29 mouse cellular contexts compared by ENCODE assay signal in genomic region chr4:57920522-57920921, GRCm38 (mm10). TPM values are rescaled to one million over a fixed set of nuclear protein-coding genes. Genes with fewer than 3 reads are reported as not detected.
DNase-seq lines count a peak whose midpoint lies in the region; ATAC-seq and TF ChIP-seq lines count a peak whose summit lies in the region.
"Had no signal": no experiment of that assay in that cellular context is flagged by ENCODE, and none has a peak within 500 bp of the region (broad histone marks: within the 10 kb centered on the region; RNA-seq: fewer than 3 reads in every experiment).

No protein-coding gene starts in this region.

- H3K4me3 ChIP-seq in midbrain, embryonic 10.5 days: no peak overlapping the region
- H3K4me3 ChIP-seq in midbrain, embryonic 14.5 days (replicated peaks; ENCODE audit: low read depth, low read length): no peak overlapping the region
- no peak overlapping the region for H3K4me3 ChIP-seq in ES-E14 (ENCODE audit: insufficient read depth in 1 of 2, low read depth in 1 of 2, low read length in 2 of 2, poor library complexity in 1 of 2, severe bottlenecking in 1 of 2)
- no peak overlapping the region for H3K4me3 ChIP-seq in gastrocnemius, adult 2 months
- H3K4me3 ChIP-seq: embryonic facial prominence, embryonic 12.5 days; embryonic facial prominence, embryonic 15.5 days; forebrain, embryonic 13.5 days; hindbrain, embryonic 12.5 days; hindbrain, embryonic 15.5 days; intestine, embryonic 15.5 days had no signal

- in situ Hi-C loops in ES-E14 (cut with MboI; ENCODE audit: low sequenced_read_pairs in 2 of 2, unreplicated experiment in 2 of 2): no loop called here

- WGBS in midbrain, embryonic 10.5 days: 75% methylated on average over 1 of the region's 1 CpGs
- 72% methylated on average over 1 of the region's 1 CpGs for WGBS in midbrain, embryonic 14.5 days

- H3K27me3 ChIP-seq in midbrain, embryonic 10.5 days (ENCODE audit: low read depth, poor library complexity, severe bottlenecking): peaks cover 20% of the 10 kb centered on the region
- no peaks in the 10 kb centered on the region for H3K27me3 ChIP-seq in midbrain, embryonic 14.5 days (ENCODE audit: control insufficient read depth, insufficient read depth, low read length)
- H3K27me3 ChIP-seq: CH12.LX; embryonic facial prominence, embryonic 12.5 days; embryonic facial prominence, embryonic 15.5 days; hindbrain, embryonic 15.5 days; intestine, embryonic 15.5 days had no signal

- DNase-seq in midbrain, embryonic 10.5 days (ENCODE audit: low spot score): no peak
- no peak for DNase-seq in midbrain, embryonic 14.5 days
- peak; percentile 92 for DNase-seq in ES-E14 (ENCODE audit: low read depth, low spot score)
- DNase-seq in ZHBTc4 (ENCODE audit: low read depth, low spot score): peak; percentile 96
- no peak for DNase-seq in thymus, adult 18-20 months
- DNase-seq in gastrocnemius, adult 2 months: no peak
- DNase-seq: adrenal gland, adult 2 months; adrenal gland, postnatal 14 days; B cell, adult 2 months; cerebellum, adult 11 months; cerebellum, adult 2 months; cerebellum, adult 9-11 months; cerebellum, postnatal 25 days; gastrocnemius, postnatal 14 days; heart, adult 11 months; kidney, adult 11 months had no signal

- intact Hi-C loops in gastrocnemius, adult 2 months (cut with DNase I): no loop called here

- H3K36me3 ChIP-seq in midbrain, embryonic 10.5 days: no peaks in the 10 kb centered on the region
- no peaks in the 10 kb centered on the region for H3K36me3 ChIP-seq in midbrain, embryonic 14.5 days (ENCODE audit: control insufficient read depth, insufficient read depth, low read length)
- no peaks in the 10 kb centered on the region for H3K36me3 ChIP-seq in ES-E14 (ENCODE audit: control insufficient read depth, insufficient read depth, low read length, poor library complexity, severe bottlenecking)
- H3K36me3 ChIP-seq: embryonic facial prominence, embryonic 12.5 days; embryonic facial prominence, embryonic 15.5 days; hindbrain, embryonic 12.5 days; hindbrain, embryonic 15.5 days; intestine, embryonic 15.5 days had no signal

- no peak overlapping the region for H3K4me2 ChIP-seq in midbrain, embryonic 14.5 days (ENCODE audit: low read length)
- H3K4me2 ChIP-seq: embryonic facial prominence, embryonic 12.5 days; embryonic facial prominence, embryonic 15.5 days; forebrain, embryonic 13.5 days; heart, embryonic 11.5 days; hindbrain, embryonic 12.5 days; hindbrain, embryonic 15.5 days; intestine, embryonic 15.5 days had no signal

- TF ChIP-seq CTCF in gastrocnemius, adult 2 months (IDR thresholded peaks at IDR 0.05): no peak

- H3K9ac ChIP-seq in midbrain, embryonic 14.5 days (replicated peaks; ENCODE audit: low read length): no peak overlapping the region
- no peak overlapping the region for H3K9ac ChIP-seq in ES-E14 (ENCODE audit: insufficient read depth, low read depth, low read length, poor library complexity, severe bottlenecking)
- H3K9ac ChIP-seq: embryonic facial prominence, embryonic 12.5 days; embryonic facial prominence, embryonic 15.5 days; forebrain, embryonic 13.5 days; hindbrain, embryonic 12.5 days; hindbrain, embryonic 15.5 days; intestine, embryonic 15.5 days had no signal

- peaks cover 41% of the 10 kb centered on the region for H3K4me1 ChIP-seq in midbrain, embryonic 10.5 days
- peaks cover 7% of the 10 kb centered on the region for H3K4me1 ChIP-seq in midbrain, embryonic 14.5 days (ENCODE audit: control insufficient read depth, insufficient read depth, low read length)
- peaks cover 2 to 23% of the 10 kb centered on the region in 2 experiments for H3K4me1 ChIP-seq in ES-E14 (ENCODE audit: control insufficient read depth in 2 of 2, insufficient read depth in 2 of 2, low read length in 2 of 2, poor library complexity in 1 of 2)

- H3K27ac ChIP-seq in midbrain, embryonic 10.5 days (replicated peaks): 0 out of 2 replicates have a peak overlapping the region, but pooled peaks have one; percentile 13
- H3K27ac ChIP-seq in midbrain, embryonic 14.5 days (replicated peaks; ENCODE audit: low read depth, low read length): no peak overlapping the region
- peak overlapping the region; percentile 80 for H3K27ac ChIP-seq in ES-E14 (ENCODE audit: insufficient read depth, low read depth, low read length, poor library complexity, severe bottlenecking)
- H3K27ac ChIP-seq in gastrocnemius, adult 2 months: no peak overlapping the region
- H3K27ac ChIP-seq: embryonic facial prominence, embryonic 12.5 days; embryonic facial prominence, embryonic 15.5 days; forebrain, embryonic 13.5 days; hindbrain, embryonic 12.5 days; hindbrain, embryonic 15.5 days; intestine, embryonic 15.5 days had no signal

- no peaks in the 10 kb centered on the region for H3K9me3 ChIP-seq in midbrain, embryonic 10.5 days (replicated peaks)
- H3K9me3 ChIP-seq in midbrain, embryonic 14.5 days (ENCODE audit: control insufficient read depth, low read length): no peaks in the 10 kb centered on the region
- no peaks in the 10 kb centered on the region for H3K9me3 ChIP-seq in ES-E14 (ENCODE audit: control insufficient read depth, insufficient read depth, low read depth, low read length)
- H3K9me3 ChIP-seq: embryonic facial prominence, embryonic 12.5 days; embryonic facial prominence, embryonic 15.5 days; forebrain, embryonic 13.5 days; hindbrain, embryonic 12.5 days; hindbrain, embryonic 15.5 days; intestine, embryonic 15.5 days had no signal

- ATAC-seq in midbrain, embryonic 14.5 days (ENCODE audit: low FRiP score, low TSS enrichment): no peak
- ATAC-seq: intestine, embryonic 15.5 days had no signal

TF ChIP-seq in ES-E14, 5 proteins besides CTCF, POLR2A, EP300 and RAD21:
- TF ChIP-seq CHD2 (IDR thresholded peaks at IDR 0.05; ENCODE audit: low read depth, low read length): no peak
- no peak for TF ChIP-seq ZC3H11A (IDR thresholded peaks at IDR 0.05; ENCODE audit: borderline replicate concordance, low read depth, low read length)
- no peak for TF ChIP-seq ZNF384 (IDR thresholded peaks at IDR 0.05; ENCODE audit: low read depth, low read length)
- TF ChIP-seq HCFC1 (IDR thresholded peaks at IDR 0.05; ENCODE audit: borderline replicate concordance, insufficient read depth, low read length): no peak
- TF ChIP-seq MAFK (IDR thresholded peaks at IDR 0.05; ENCODE audit: insufficient read depth, low read depth, low read length): no peak

RNA-seq across cellular contexts. Expression of gene D630039A03Rik, which starts 4.4 kb away (rescaled TPM):
- 0.07 and 0.10 TPM in 2 replicates for polyA plus RNA-seq in midbrain, embryonic 10.5 days (2016; fragmentation: Nextera tagmentation; extraction: Ambion mirVana)
- polyA plus RNA-seq in midbrain, embryonic 14.5 days (2014; fragmentation: Nextera tagmentation; extraction: Ambion mirVana): 0.09 TPM in 1 of 2 replicates, not detected in the other
- total RNA-seq in ES-E14 (2012; rRNA removed): 0.27 and 0.74 TPM in 2 replicates
- total RNA-seq in gastrocnemius, adult 2 months (2021): under 1 TPM in 1 of 2 experiments, not detected in 1; 0.28 TPM
- total RNA-seq: CH12.LX; common myeloid progenitor, adult 5-6 weeks; gastrocnemius, adult 18-20 months; gastrocnemius, postnatal 14 days; gastrocnemius, postnatal 4 days; MEL had no signal
- polyA plus RNA-seq: forebrain, embryonic 16.5 days had no signal

RNA-seq across cellular contexts. Expression of gene Txn1, which starts 35.7 kb away (rescaled TPM):
- polyA plus RNA-seq in midbrain, embryonic 10.5 days (2016; fragmentation: Nextera tagmentation; extraction: Ambion mirVana): 382 and 417 TPM in 2 replicates
- polyA plus RNA-seq in midbrain, embryonic 14.5 days (2014; fragmentation: Nextera tagmentation; extraction: Ambion mirVana): 282 and 334 TPM in 2 replicates
- 269 and 401 TPM in 2 replicates for total RNA-seq in ES-E14 (2012; rRNA removed)
- 10 to 100 TPM; 74.7 to 77.6 TPM for total RNA-seq in gastrocnemius, adult 2 months (2021)

Comparison
In these comparisons a context has a peak if more than half of its experiments do, and no peak if none do; other contexts are left out.
1. H3K27ac ChIP-seq: peak in midbrain, embryonic 10.5 days (single experiment) and ES-E14 (single experiment); none in midbrain, embryonic 14.5 days (single experiment) and gastrocnemius, adult 2 months (single experiment).
2. DNase-seq: peak in ES-E14 (single experiment) and ZHBTc4 (single experiment); none in midbrain, embryonic 10.5 days (single experiment), midbrain, embryonic 14.5 days (single experiment), thymus, adult 18-20 months (0 of 2) and gastrocnemius, adult 2 months (single experiment).